Mouse (Mus musculus): ENCODE results near the gene Rps21. TPM values are rescaled to one million over a fixed set of nuclear protein-coding genes. Genes with fewer than 3 reads are reported as not detected.
"Not testable (repeated sequence)": the region's sequence is repeated elsewhere in the genome, so short reads cannot be mapped to it uniquely, and the experiment has no call there.

Rps21 gene
- polyA plus RNA-seq, 1 experiment from 2014 or later: 478 TPM

GRCm38 (mm10) chr2:180250930-180251611, 6.1 kb upstream of the Rps21 start:
- 0 out of 2 replicates have a peak, but pooled peaks cover under 1% of the 10 kb centered on the region for H3K4me1 ChIP-seq (ENCODE audit: control insufficient read depth, insufficient read depth, low read length)
- no peaks in the 10 kb centered on the region for H3K36me3 ChIP-seq (ENCODE audit: control insufficient read depth, insufficient read depth, low read length)
- no peak overlapping the region for H3K27ac ChIP-seq (ENCODE audit: low read depth, low read length)
- peak; percentile 81 for DNase-seq (ENCODE audit: low spot score)
- no peak overlapping the region for H3K4me3 ChIP-seq (ENCODE audit: low read depth, low read length)
- 29% methylated on average over 11 of the region's 11 CpGs for WGBS
- no peaks in the 10 kb centered on the region for H3K27me3 ChIP-seq (ENCODE audit: control insufficient read depth, insufficient read depth, low read length)
- H3K9ac ChIP-seq (ENCODE audit: low read length): no peak overlapping the region
- no peaks in the 10 kb centered on the region for H3K9me3 ChIP-seq (ENCODE audit: control insufficient read depth, low read length)
- ATAC-seq (ENCODE audit: insufficient read depth, low FRiP score, low TSS enrichment): peak; percentile 80
- H3K4me2 ChIP-seq (ENCODE audit: low read depth): no peak overlapping the region

- Histone ChIP-seq H3K4me2 (ENCODE audit: low read depth) (no peak overlapping the region), H3K4me3 (ENCODE audit: low read depth, low read length) (no peak overlapping the region), H3K4me1 (ENCODE audit: control insufficient read depth, insufficient read depth, low read length) (0 out of 2 replicates have a peak, but pooled peaks cover 4% of the 10 kb centered on the region), H3K27me3 (ENCODE audit: control insufficient read depth, insufficient read depth, low read length) (no peaks in the 10 kb centered on the region), H3K36me3 (ENCODE audit: control insufficient read depth, insufficient read depth, low read length) (no peaks in the 10 kb centered on the region), H3K9me3 (ENCODE audit: control insufficient read depth, low read length) (no peaks in the 10 kb centered on the region), H3K27ac (ENCODE audit: low read depth, low read length) (no peak overlapping the region), H3K9ac (ENCODE audit: low read length) (no peak overlapping the region)
- DNase-seq (ENCODE audit: low spot score) (no peak), ATAC-seq (ENCODE audit: insufficient read depth, low FRiP score, low TSS enrichment) (no peak)
- WGBS: 43% methylated on average over 3 of the region's 3 CpGs
Observed at GRCm38 (mm10) chr2:180251838-180252237, 5.3 kb upstream of the Rps21 start.

- Histone ChIP-seq H3K4me1 (ENCODE audit: control insufficient read depth, insufficient read depth, low read length) (peaks cover 8% of the 10 kb centered on the region; the same call in 1 of the 2 replicates), H3K27me3 (ENCODE audit: control insufficient read depth, insufficient read depth, low read length) (no peaks in the 10 kb centered on the region), H3K36me3 (ENCODE audit: control insufficient read depth, insufficient read depth, low read length) (peaks cover 3% of the 10 kb centered on the region; the same call in 1 of the 2 replicates), H3K27ac (ENCODE audit: low read depth, low read length) (no peak overlapping the region), H3K4me3 (ENCODE audit: low read depth, low read length) (no peak overlapping the region), H3K9ac (ENCODE audit: low read length) (no peak overlapping the region), H3K4me2 (ENCODE audit: low read depth) (no peak overlapping the region), H3K9me3 (ENCODE audit: control insufficient read depth, low read length) (no peaks in the 10 kb centered on the region)
- ATAC-seq (ENCODE audit: insufficient read depth, low FRiP score, low TSS enrichment) (no peak), DNase-seq (ENCODE audit: low spot score) (no peak)
- WGBS: 98% methylated on average over 5 of the region's 5 CpGs
Observed at GRCm38 (mm10) chr2:180254436-180255209, 2.6 kb upstream of the Rps21 start.

- no peak overlapping the region for H3K4me3 ChIP-seq (ENCODE audit: low read depth, low read length)
- no peak overlapping the region for H3K9ac ChIP-seq (ENCODE audit: low read length)
- DNase-seq (ENCODE audit: low spot score) (no peak), ATAC-seq (ENCODE audit: insufficient read depth, low FRiP score, low TSS enrichment) (no peak)
- H3K9me3 ChIP-seq (ENCODE audit: control insufficient read depth, low read length): no peaks in the 10 kb centered on the region
- WGBS: 93% methylated on average over 9 of the region's 9 CpGs
- peaks cover 8% of the 10 kb centered on the region; the same call in 1 of the 2 replicates for H3K4me1 ChIP-seq (ENCODE audit: control insufficient read depth, insufficient read depth, low read length)
- peaks cover 3% of the 10 kb centered on the region; the same call in 1 of the 2 replicates for H3K36me3 ChIP-seq (ENCODE audit: control insufficient read depth, insufficient read depth, low read length)
- no peak overlapping the region for H3K27ac ChIP-seq (ENCODE audit: low read depth, low read length)
- H3K27me3 ChIP-seq (ENCODE audit: control insufficient read depth, insufficient read depth, low read length): no peaks in the 10 kb centered on the region
- H3K4me2 ChIP-seq (ENCODE audit: low read depth): peak overlapping the region; percentile 67
Observed at GRCm38 (mm10) chr2:180255701-180256100, 1.5 kb upstream of the Rps21 start.

- WGBS: 24% methylated on average over 26 of the region's 26 CpGs
- peak; percentile 53 for ATAC-seq (ENCODE audit: insufficient read depth, low FRiP score, low TSS enrichment)
- DNase-seq (ENCODE audit: low spot score): no peak
- Histone ChIP-seq H3K27ac (ENCODE audit: low read depth, low read length) (peak overlapping the region; percentile 78), H3K36me3 (ENCODE audit: control insufficient read depth, insufficient read depth, low read length) (peaks cover 3% of the 10 kb centered on the region; the same call in 1 of the 2 replicates), H3K4me3 (ENCODE audit: low read depth, low read length) (peak overlapping the region; percentile 93), H3K4me1 (ENCODE audit: control insufficient read depth, insufficient read depth, low read length) (peaks cover 8% of the 10 kb centered on the region; the same call in 1 of the 2 replicates), H3K27me3 (ENCODE audit: control insufficient read depth, insufficient read depth, low read length) (no peaks in the 10 kb centered on the region), H3K4me2 (ENCODE audit: low read depth) (peak overlapping the region; percentile 67), H3K9me3 (ENCODE audit: control insufficient read depth, low read length) (no peaks in the 10 kb centered on the region), H3K9ac (ENCODE audit: low read length) (peak overlapping the region; percentile 58)
Observed at GRCm38 (mm10) chr2:180256296-180257000, 729 bp upstream of the Rps21 start.

- peaks cover 8% of the 10 kb centered on the region; the same call in 1 of the 2 replicates for H3K4me1 ChIP-seq (ENCODE audit: control insufficient read depth, insufficient read depth, low read length)
- peak overlapping the region; percentile 93 for H3K4me3 ChIP-seq (ENCODE audit: low read depth, low read length)
- H3K27ac ChIP-seq (ENCODE audit: low read depth, low read length): peak overlapping the region; percentile 78; the same call in 1 of the 2 replicates
- peak overlapping the region; percentile 87 for H3K4me2 ChIP-seq (ENCODE audit: low read depth)
- H3K9me3 ChIP-seq (ENCODE audit: control insufficient read depth, low read length): no peaks in the 10 kb centered on the region
- ATAC-seq (ENCODE audit: insufficient read depth, low FRiP score, low TSS enrichment): no peak
- H3K9ac ChIP-seq (ENCODE audit: low read length): peak overlapping the region; percentile 94
- no peaks in the 10 kb centered on the region for H3K27me3 ChIP-seq (ENCODE audit: control insufficient read depth, insufficient read depth, low read length)
- peaks cover 7% of the 10 kb centered on the region; the same call in 1 of the 2 replicates for H3K36me3 ChIP-seq (ENCODE audit: control insufficient read depth, insufficient read depth, low read length)
- no peak for DNase-seq (ENCODE audit: low spot score)
- WGBS: 54% methylated on average over 11 of the region's 11 CpGs
Observed at GRCm38 (mm10) chr2:180257963-180258865, 1.0 kb downstream of the Rps21 start.

GRCm38 (mm10) chr2:180258951-180259484, 1.8 kb downstream of the Rps21 start:
- not testable (repeated sequence) for ATAC-seq (ENCODE audit: insufficient read depth, low FRiP score, low TSS enrichment); H3K27me3 ChIP-seq (ENCODE audit: control insufficient read depth, insufficient read depth, low read length); H3K4me2 ChIP-seq (ENCODE audit: low read depth); H3K4me1 ChIP-seq (ENCODE audit: control insufficient read depth, insufficient read depth, low read length); H3K9ac ChIP-seq (ENCODE audit: low read length); H3K9me3 ChIP-seq (ENCODE audit: control insufficient read depth, low read length); H3K4me3 ChIP-seq (ENCODE audit: low read depth, low read length); DNase-seq (ENCODE audit: low spot score); H3K36me3 ChIP-seq (ENCODE audit: control insufficient read depth, insufficient read depth, low read length); H3K27ac ChIP-seq (ENCODE audit: low read depth, low read length)
- 86% methylated on average over 10 of the region's 10 CpGs for WGBS
